Mouse (Mus musculus) left cerebral cortex, adult 9 months (tissue): ENCODE data around the gene Sptbn1.

ENCODE experiments used
- DNase-seq, 2 experiments: peaks; one replicate each; pipeline ENCODE4 v3.0.0; 2022; ENCODE audit warnings: low spot score in 2 of 2

Sptbn1 gene

DNA sequence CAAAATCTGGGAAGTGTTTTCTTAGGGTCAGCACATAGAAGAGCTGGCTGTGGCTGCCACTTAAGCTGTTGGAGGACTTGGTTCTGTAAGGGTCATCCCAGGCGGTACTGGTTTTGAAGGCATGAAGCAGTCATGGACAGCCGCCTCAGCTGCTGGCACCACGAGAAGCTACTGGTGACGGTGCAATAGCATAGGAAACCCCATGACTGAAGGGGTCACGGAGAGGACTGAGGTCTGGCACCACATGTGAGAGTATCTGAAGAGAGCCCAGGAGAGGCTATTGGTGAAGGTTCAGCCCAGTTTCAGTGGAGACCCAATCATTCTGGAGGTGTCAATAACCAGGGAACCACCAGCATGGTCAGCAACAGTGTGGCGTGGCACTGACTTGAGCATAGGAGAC lies 135.4 kb downstream of the Sptbn1 start:
- DNase-seq = no peak

DNA sequence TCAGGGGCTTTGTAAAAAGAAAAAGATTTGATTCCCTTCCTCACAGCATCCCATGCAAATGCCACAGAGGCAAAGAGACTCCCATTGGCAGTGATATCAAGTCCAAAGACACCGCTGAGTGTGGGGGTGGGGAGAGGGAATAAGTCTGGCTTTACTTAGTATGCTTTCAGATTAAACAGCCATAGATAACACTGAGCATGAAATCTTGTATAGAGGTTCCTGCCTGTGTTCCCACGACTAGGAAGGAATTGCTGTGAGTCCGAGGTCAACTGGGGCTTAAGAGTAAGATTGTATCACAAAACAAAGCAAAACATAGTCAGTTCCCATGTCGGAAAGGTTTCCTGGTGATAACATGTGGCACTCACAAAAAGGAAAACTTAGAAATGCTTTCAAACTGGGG lies 136.3 kb downstream of the Sptbn1 start:
- no peak for DNase-seq

DNA sequence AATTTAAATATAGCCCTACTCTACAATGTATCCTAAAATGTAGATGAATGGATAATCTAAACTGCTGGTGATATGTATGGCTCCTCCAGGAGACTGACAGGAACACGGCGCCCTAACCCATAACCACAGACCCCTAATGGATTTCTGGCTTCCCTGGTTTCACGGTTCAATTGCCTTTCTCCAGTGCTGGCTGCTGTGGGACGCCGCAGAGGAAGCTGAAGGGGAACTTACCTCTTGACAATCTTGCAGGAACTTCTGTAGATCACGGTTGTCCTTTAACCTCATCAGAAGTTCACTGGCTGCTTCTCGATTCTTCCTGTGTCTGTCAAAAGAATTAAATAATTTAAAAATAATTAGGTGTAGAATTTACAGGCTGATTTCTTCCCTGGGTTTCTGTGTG lies 138.6 kb downstream of the Sptbn1 start:
- DNase-seq = no peak

DNA sequence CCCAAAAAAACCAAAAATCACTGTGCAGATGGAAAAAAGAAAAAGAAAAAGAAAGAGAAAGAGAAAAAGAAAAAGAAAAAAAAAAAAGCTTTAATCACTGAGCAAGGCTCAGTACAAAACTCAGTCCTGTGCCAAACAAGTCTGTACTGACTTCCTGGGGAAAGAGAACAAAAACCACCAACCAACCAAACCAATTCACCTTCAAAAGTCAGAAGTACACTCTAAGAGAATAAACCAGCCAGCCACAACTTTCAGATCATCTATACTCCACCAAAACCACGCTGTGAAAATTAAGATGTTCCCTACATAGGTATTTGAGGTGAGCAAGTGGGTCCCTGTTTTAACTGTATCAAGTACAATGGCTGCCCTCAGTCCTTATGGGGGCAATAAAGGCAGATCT lies 141.1 kb downstream of the Sptbn1 start:
- DNase-seq = no peak

DNA sequence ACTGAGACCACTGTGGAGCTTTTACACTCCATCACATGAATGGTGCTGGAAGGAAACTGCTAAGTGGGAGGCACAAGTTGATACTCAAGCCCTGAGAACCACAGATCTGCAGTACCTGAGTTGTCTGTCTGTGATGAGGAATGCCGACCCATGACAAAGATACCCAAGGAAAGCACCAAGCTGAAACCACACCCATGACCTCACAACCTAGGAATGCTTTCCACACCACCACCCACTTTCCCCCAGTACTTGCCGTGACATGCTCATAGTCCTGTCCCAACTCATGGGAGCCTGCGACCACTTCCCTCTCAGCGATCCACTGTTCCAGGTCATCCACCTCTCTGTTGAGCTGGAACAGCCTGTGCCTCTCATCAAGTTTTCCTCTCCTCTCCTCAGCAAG lies 149.9 kb downstream of the Sptbn1 start:
- DNase-seq = no peak

DNA sequence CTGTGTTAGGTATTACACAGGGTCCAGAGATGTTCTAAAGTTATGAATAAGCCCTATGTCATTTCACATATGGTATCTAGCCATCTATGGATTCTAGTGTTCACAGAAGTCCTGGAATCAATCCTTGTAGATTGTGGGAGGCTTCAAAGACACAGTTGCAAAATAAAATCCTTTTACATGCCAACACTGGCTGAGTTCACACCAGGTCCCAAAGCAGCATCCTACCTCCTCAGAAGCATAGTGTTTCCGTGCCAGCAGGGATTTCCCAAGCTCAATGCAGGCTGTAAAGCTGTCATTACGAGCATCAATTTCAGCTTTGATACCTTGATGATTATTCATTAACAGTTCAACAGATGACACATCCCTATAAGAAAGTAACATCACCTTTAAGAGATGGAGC lies 154.3 kb downstream of the Sptbn1 start:
- DNase-seq = no peak

DNA sequence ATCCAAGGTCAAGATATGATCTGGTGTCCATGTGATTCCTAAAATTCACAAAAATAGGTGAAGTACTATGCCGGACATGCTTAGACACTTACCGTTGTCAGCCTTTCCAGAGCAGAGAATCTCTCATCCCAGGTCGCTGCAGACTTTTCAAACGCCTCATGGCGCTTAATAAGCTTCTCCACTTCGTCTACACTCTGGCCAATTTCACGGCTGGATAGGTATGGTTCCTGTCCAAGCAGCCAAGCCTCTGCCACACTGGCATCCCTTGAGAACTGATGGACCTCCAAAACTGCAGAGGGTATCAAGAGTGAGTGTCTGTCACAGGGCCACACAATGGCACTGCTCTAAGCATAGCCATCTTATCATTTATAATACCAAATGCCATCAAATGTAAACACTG lies 157.3 kb downstream of the Sptbn1 start:
- DNase-seq = no peak

DNA sequence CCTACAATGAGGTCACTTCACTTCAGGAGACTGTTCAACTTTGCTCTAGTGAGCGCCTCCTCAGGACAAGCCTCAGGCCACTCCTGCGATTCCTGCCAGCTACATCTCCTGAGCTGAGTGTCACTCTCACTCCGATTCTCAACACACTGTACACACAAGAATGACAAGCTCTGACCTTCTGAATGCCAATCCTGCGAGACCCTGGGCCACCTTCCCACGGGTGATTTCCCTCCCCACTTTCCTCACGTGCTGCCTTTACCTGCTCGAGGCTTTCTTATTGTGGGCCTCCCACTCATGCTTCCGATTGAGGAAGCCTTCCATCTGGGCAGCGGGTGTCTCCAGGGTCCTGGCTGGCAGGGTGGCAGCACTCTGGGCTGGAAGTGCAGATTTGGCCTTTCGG lies 163.8 kb downstream of the Sptbn1 start:
- no peak for DNase-seq

DNA sequence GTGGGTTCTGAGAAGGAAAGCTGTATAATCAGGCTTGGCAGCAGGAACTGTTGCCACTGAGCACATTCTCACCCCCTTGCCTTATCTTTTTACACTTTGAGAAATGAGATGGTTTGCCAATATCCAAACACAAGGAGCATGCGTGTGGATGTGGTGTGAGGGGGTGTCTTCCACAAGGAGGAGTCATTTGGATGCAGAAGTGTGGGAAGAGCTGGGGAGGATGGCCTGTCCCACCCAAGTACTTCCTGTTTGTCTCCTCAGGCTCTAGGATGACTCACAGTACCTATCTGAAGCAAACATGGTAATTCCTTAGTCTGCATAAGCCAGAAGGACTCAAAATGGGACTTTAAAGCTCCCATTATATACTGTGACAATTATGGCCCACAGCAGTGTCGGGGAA lies 165.4 kb downstream of the Sptbn1 start:
- peak; percentile 16 to 45 for DNase-seq

DNA sequence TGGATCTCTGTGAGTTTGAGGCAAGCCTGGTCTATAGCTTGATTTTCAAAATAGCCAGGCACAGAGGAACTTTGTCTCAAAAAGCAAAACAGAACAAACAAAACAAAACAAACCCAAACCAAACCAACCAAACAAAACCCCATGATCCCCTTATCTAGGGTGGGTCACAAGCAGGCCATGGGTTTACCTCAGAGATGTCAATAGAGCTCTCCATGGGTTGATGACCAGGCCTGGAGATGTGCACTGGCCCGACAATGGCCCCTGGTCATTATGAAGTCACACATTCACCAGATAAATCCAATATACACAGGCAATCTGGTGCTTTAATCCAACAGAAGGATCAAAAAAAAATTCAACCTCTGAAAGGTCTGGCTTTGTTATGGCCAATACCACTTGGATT lies 166.2 kb downstream of the Sptbn1 start:
- no peak for DNase-seq

DNA sequence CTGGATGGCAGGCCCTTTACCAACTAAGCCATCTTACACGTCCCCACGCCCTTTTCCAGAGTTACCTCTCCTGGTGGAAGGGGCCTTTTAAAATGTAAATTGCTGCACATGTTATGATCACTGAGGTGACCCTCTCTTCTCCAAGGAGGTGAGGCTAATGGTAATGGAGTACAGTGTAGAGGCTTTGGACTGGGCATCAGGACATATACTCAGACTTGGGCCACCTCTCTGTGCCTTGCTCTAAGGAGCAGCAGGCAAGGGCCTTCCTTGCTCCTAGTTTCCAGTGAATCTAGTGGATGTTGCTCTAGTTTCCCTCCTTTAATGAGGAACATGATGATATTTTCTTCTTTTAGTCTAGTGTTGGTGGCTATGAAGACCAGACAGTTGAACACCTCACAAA lies 166.8 kb downstream of the Sptbn1 start:
- DNase-seq = no peak

DNA sequence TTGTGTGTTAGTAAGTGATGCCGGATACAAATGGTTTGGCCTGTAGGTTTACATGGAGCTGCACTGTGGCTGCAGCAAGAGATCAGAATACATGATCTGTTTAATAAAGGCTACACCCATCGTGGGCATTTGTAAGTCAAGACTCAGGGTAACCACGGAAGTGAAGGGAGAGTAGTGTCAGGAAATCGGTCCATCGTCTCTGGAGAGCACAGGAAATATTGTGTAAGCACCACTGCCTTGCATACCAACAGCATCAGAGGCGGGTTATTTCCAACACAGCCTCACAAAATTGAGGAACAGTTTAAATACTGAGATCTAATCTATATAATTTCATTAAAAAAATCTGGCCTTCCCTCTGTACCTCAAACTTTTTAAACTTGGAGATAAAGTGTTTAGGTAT lies 168.1 kb downstream of the Sptbn1 start:
- no peak for DNase-seq

DNA sequence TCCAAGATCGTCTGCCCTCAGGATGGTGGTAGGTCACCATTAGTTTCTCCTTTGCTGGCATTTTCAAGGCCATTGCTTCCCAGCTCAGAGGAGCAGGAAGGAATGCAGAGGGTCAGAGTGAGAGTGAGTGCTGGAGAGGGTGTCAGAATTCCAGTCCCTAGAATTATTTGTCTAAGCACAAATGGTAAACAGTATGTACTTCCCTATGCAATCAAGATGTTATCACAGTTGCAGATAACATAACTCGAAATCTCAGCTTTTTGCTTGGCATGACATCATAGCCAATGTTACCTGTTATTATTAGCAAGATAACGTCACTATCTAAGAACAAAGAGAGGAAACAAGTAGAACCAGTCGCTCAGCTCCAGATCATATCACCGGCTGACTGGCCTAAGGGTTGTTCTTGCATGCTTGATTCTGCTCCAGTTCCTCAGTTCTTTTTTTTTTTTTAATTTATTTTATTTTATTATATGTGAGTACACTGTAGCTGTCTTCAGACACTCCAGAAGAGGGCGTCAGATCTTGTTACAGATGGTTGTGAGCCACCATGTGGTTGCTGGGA lies 172.7 kb downstream of the Sptbn1 start:
- no peak for DNase-seq

DNA sequence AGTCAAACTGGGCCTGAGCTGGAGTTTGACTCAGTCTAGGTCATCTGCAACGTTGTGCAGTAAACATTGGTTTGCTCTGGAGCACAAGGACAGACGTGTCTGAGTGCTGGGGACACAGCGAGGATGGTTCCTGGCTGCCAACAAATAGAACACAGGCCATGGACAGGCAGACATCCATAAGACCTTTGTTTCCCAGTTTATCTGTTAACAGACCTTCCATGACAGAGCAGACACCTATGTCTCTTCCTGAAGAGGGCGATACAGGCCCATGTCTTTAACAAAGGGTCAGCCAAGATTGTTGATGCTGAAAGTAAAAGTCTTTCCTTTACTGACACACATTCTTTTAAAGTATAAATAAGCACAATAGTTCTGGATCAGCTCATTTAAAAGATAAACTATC lies 176.1 kb downstream of the Sptbn1 start:
- DNase-seq = no peak

DNA sequence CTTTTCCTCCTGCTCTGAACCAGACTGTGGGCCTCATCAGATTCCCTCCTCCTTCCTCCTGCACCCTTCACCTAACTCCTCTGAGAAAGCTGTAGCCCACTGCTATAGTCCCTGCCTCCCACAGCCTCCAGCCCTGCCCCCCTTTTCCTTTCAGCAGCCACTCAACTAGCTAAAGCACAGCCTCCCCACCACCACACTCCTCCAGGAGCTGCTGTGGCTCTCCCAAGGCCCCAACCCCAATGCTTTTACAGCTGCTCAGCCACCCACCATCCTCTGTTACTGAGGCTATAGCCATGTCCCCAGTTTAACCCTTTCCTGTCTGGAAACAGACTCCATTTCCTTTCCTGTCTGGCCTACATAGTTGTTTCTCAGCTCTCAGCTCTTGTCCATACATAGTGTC lies 182.9 kb downstream of the Sptbn1 start:
- no peak for DNase-seq

DNA sequence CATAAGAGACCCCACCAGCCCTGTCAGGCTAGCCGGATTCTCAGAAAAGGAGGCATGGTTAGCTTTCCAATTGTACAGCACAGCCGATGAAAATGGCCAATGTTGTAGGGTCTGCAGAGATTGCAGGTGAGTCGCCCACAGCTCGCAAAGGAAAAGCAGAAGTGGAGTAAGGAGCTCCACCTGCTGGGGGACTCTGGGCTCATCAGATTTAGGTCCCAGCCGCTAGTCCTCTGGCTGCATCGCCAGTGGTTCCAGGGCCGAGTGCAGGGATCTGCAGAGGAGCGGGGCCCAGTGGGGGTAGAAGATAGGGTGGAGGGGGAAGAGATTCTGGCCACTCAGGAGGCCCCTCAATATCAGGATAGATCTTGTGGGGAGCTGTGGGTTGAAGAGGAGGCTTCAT lies 210.7 kb downstream of the Sptbn1 start:
- DNase-seq = no peak
